Mouse (Mus musculus) E14TG2a.4 (cell line): ENCODE data around the gene Tnr.

Experiments
- CTCF ChIP-seq: conservative IDR thresholded peaks from 2 replicates; pipeline ENCODE4 v1.5.1; 2014; ENCODE audit warnings: low read length
- NANOG ChIP-seq: IDR thresholded peaks from 2 replicates; pipeline ENCODE4 v1.6.1; 2014; ENCODE audit warnings: borderline replicate concordance, low read length, mixed read lengths
- POU5F1 ChIP-seq: IDR thresholded peaks from 2 replicates; pipeline ENCODE4 v1.6.1; 2014; ENCODE audit warnings: low read length, borderline replicate concordance

- TF ChIP-seq CTCF (no peak), NANOG (no peak), POU5F1 (no peak)
Observed at GRCm38 (mm10) chr1:159614644-159615431, 91.3 kb downstream of the Tnr start.
